Mouse (Mus musculus): ENCODE measurements around the gene Trim38.

DNA sequence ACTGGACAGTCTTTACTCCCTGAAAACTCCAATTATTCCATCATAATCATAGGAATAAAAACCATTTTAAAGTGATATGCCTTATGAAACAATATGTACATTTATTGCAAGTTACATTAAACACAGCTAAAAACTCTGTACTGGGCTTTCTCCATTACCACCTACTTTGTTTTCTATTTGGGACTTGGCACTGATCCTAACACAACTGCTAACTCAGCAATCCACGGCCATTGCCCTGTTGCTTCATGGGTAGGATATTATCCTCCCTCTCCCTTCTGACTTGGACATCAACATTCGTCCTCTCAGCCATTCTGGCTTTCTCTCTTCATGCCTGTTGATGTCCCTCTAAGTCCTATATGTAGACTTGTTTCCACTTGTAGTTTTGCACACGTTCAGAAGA, 56.9 kb downstream of the Trim38 start:
- no peak for TF ChIP-seq FLI1 (IDR thresholded peaks at IDR 0.05; ENCODE audit: low read length)
- TF ChIP-seq GATA1 (IDR thresholded peaks at IDR 0.05; ENCODE audit: borderline replicate concordance, low read length), result no peak

Measured in megakaryocyte, embryonic 14.5 days (primary cell).